Mouse (Mus musculus) midbrain, postnatal 0 days (tissue): ENCODE measurements at regions not wholly inside any gene's neighbourhood (a gene's known extent, or its start where the extent isn't known, plus 50 kb on each side); places are given as distances from the start of the nearest gene placed in this dataset.

Experiments
- ATAC-seq: fragments of 200-750 bp; cut with Nextera tagmentation; 2 replicates; pipeline ENCODE4 v1.8.0; 2017; ENCODE audit warnings: moderate number of reproducible peaks, mild to moderate bottlenecking, moderate TSS enrichment, moderate library complexity; ENCODE audit not compliant: low FRiP score
- DNase-seq: peaks from one replicate; pipeline ENCODE4 v3.0.0-alpha.2; 2015; ENCODE audit warnings: low spot score
- H3K27ac ChIP-seq: fragments of 300-500 bp; sonication (generic); 2 replicates; pipeline ENCODE4 v1.5.1; 2014; ENCODE audit warnings: low read depth, mild to moderate bottlenecking, low read length, mixed read lengths
- H3K27me3 ChIP-seq: fragments of 300-500 bp; sonication (generic); 2 replicates; pipeline ENCODE4 v1.6.1; 2014; ENCODE audit warnings: low read length, control low read depth, mixed read lengths; ENCODE audit not compliant: insufficient read depth
- H3K36me3 ChIP-seq: fragments of 300-500 bp; sonication (generic); 2 replicates; pipeline ENCODE4 v1.6.1; 2014; ENCODE audit warnings: low read length, control low read depth, mixed read lengths; ENCODE audit not compliant: insufficient read depth
- H3K4me1 ChIP-seq: fragments of 300-500 bp; sonication (generic); 2 replicates; pipeline ENCODE4 v1.6.1; 2014; ENCODE audit warnings: mild to moderate bottlenecking, control low read depth, antibody characterized with exemption, low read length, mixed read lengths; ENCODE audit not compliant: insufficient read depth
- H3K4me2 ChIP-seq: fragments of 300-500 bp; sonication (generic); 2 replicates; pipeline ENCODE4 v1.6.1; 2014; ENCODE audit warnings: low read depth, mild to moderate bottlenecking, low read length, mixed read lengths; ENCODE audit not compliant: poor library complexity, severe bottlenecking
- H3K4me3 ChIP-seq: fragments of 300-500 bp; sonication (generic); 2 replicates; pipeline ENCODE4 v1.5.1; 2014; ENCODE audit warnings: low read depth, mild to moderate bottlenecking, low read length, moderate library complexity
- H3K9ac ChIP-seq: fragments of 300-500 bp; sonication (generic); replicated peaks from 2 replicates; pipeline ENCODE4 v1.6.1; 2014; ENCODE audit warnings: mild to moderate bottlenecking, low read length, moderate library complexity, mixed read lengths; ENCODE audit not compliant: poor library complexity, severe bottlenecking
- H3K9me3 ChIP-seq: fragments of 300-500 bp; sonication (generic); 2 replicates; pipeline ENCODE4 v1.6.1; 2016; ENCODE audit warnings: low read length, control low read depth
- CTCF ChIP-seq: IDR thresholded peaks from 2 replicates; pipeline ENCODE4 v1.5.1; 2016; ENCODE audit warnings: antibody characterized with exemption, mild to moderate bottlenecking
- WGBS: fragments of 180-500 bp; shearing (Covaris S2); extraction: QIAGEN DNeasy Blood & Tissue Kit; methylation state at CpG from one replicate; pipeline ENCODE4 v1.1.7; 2014; 5-methylcytosine and 5-hydroxymethylcytosine counted together

DNA sequence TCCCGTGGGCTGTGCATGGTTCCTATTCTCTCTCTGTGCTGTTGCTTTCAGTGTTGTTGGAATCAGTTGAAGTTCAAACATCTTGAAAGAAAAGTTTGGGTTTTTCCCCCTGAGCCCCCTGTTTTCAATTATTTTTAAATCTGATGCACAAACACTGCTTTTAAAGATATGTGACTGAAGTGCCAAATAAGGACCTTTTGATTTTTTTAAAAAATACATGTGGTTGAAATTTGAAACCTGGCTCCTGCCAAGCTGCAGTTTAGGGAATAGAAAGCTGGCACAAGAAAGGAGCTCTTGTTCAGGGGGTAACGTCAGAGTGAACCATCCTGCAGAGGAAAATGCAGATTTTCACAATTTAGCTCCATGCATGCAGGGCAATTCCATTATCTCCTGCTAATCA is 509.4 kb upstream of the Intu start:
- WGBS: 43% methylated on average over 2 of the region's 2 CpGs
- H3K4me2 ChIP-seq: no peak overlapping the region
- H3K4me1 ChIP-seq: no peaks in the 10 kb centered on the region
- H3K36me3 ChIP-seq: no peaks in the 10 kb centered on the region
- no peaks in the 10 kb centered on the region for H3K9me3 ChIP-seq
- no peaks in the 10 kb centered on the region for H3K27me3 ChIP-seq
- H3K9ac ChIP-seq: no peak overlapping the region
- TF ChIP-seq CTCF: no peak
- ATAC-seq (no peak), DNase-seq (no peak)
- no peak overlapping the region for H3K27ac ChIP-seq
- no peak overlapping the region for H3K4me3 ChIP-seq

DNA sequence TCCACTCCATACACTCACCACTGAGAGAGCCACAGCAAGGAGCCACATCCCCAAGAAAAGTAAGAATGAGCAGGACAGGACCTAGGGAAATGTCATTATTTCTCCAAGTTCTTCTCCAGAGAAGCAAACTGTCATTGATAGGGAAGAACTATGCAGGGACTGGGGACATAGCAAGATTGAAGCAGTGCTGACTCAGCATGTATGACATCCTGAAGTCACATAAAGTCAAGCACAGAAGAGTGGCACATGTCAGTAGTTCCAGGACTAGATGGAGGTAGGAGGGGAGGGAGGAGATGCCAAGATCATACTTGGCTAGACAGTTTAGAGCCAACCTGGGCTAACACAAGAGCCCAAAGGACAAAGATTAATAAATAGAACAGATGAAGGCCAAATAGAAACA is 503.4 kb upstream of the Intu start:
- H3K27me3 ChIP-seq: no peaks in the 10 kb centered on the region
- H3K36me3 ChIP-seq: no peaks in the 10 kb centered on the region
- DNase-seq (no peak), ATAC-seq (no peak)
- H3K9me3 ChIP-seq: no peaks in the 10 kb centered on the region
- no peak overlapping the region for H3K4me2 ChIP-seq
- H3K27ac ChIP-seq: no peak overlapping the region
- no peak overlapping the region for H3K4me3 ChIP-seq
- H3K9ac ChIP-seq: no peak overlapping the region
- TF ChIP-seq CTCF: no peak
- H3K4me1 ChIP-seq: no peaks in the 10 kb centered on the region

DNA sequence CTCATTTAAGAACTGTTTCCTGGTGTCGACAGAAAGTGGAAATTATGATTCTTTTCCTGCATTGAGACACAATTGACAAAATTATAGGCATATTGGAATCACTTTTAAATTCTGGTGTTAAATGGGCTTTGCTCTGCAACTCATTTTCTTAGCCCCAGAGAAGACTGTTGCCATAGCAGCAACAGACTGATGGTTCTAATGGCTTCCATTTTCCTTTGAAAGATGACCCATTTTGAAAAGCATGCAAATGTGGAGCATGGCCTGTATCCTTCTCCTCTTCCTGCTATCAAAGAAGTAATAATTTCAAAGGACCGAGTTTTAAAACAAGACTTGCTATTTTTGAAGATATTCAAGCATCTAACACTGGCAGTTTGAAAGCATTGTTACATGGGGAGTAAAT is 494.9 kb upstream of the Intu start:
- 58% methylated on average over 2 of the region's 2 CpGs for WGBS
- Histone ChIP-seq H3K4me3 (no peak overlapping the region), H3K9ac (no peak overlapping the region), H3K27ac (no peak overlapping the region), H3K4me1 (no peaks in the 10 kb centered on the region), H3K36me3 (no peaks in the 10 kb centered on the region), H3K9me3 (no peaks in the 10 kb centered on the region), H3K27me3 (no peaks in the 10 kb centered on the region), H3K4me2 (no peak overlapping the region)
- no peak for ATAC-seq
- no peak for TF ChIP-seq CTCF
- DNase-seq: peak; percentile 17

DNA sequence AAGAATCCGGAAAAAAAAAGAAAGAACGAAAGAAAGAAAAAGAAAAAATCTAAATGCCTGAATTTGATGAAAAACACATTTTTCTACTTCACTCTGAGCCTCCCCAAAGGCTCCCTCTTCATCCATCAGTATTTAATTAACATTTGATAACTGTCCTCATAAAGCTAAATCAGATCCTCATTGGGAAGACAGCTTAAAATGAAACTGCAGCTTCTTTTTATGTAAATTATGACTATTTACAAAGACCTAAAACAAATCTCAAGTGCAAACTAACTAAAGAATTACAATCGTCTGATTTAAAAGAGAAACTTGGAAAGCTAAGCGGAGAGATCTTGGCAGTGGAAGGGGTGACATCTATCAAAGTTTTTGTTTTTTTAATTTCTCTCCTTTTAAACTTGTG is 481.4 kb upstream of the Intu start:
- Histone ChIP-seq H3K27ac (no peak overlapping the region), H3K9ac (no peak overlapping the region), H3K4me2 (no peak overlapping the region), H3K36me3 (no peaks in the 10 kb centered on the region), H3K4me3 (no peak overlapping the region), H3K4me1 (no peaks in the 10 kb centered on the region), H3K27me3 (no peaks in the 10 kb centered on the region), H3K9me3 (no peaks in the 10 kb centered on the region)
- no peak for DNase-seq
- no peak for TF ChIP-seq CTCF
- WGBS: 69% methylated on average over 4 of the region's 4 CpGs
- no peak for ATAC-seq

DNA sequence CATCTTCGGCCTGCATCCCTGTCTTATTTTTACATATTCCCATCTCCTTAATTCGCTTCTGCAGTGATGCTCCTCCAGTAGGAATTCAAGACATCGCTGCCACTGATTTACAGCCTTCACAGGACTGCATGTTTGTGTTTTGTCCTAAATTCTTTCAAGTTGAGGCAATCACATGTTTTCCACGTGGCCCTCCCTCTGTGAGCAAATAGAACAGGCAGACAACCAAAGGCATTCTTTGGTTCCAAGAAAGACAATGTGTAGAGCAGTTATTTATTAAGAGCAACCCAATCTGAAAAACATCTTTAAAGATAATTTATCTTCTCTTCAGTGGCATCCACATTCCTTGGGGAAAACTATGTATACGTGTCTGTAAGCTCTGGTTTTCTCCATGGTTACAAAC is 472.8 kb upstream of the Intu start:
- H3K27ac ChIP-seq: no peak overlapping the region
- H3K4me1 ChIP-seq: peaks cover 4% of the 10 kb centered on the region; the same call in 1 of the 2 replicates
- no peaks in the 10 kb centered on the region for H3K36me3 ChIP-seq
- H3K27me3 ChIP-seq: no peaks in the 10 kb centered on the region
- H3K4me3 ChIP-seq: no peak overlapping the region
- ATAC-seq: no peak
- no peak overlapping the region for H3K4me2 ChIP-seq
- 78% methylated on average over 5 of the region's 5 CpGs for WGBS
- no peak overlapping the region for H3K9ac ChIP-seq
- no peak for DNase-seq
- TF ChIP-seq CTCF: no peak
- no peaks in the 10 kb centered on the region for H3K9me3 ChIP-seq

DNA sequence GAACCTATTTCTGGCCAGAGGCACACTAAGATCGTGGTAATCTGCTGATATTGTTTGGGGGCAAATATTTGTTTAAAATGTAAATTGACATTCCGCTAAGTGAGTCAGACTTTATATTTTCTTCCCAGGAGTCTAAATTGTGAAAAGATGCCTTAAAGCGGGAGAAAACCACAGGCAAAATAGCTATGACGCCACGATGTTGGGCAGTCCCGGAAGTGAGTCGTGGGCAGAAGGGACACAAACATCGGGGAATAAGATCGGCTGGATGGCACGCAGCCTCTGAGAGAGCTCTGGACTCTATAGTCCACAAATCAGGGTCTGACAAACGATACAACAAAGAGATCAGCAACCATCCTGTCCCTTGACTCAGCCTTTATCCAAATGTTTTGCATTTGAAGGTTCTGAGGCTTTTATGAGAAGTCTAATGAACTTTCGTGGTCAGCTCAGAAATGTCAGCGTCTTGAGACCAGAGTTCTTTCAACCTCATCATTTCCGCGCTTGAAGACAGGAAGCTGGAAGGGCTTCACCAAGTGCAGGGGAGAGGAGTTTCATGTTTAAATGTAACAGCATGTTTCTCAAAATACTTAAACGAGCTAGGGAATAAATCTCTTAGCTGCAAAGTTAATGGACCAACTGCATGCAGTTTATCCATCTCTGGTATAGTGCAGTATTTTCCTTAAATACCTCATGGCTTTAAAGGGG is 472.2 kb upstream of the Intu start:
- Histone ChIP-seq H3K4me3 (no peak overlapping the region), H3K9me3 (no peaks in the 10 kb centered on the region), H3K27ac (no peak overlapping the region), H3K4me1 (peaks cover 4% of the 10 kb centered on the region; the same call in 1 of the 2 replicates), H3K36me3 (no peaks in the 10 kb centered on the region), H3K4me2 (no peak overlapping the region), H3K9ac (no peak overlapping the region), H3K27me3 (no peaks in the 10 kb centered on the region)
- TF ChIP-seq CTCF: no peak
- 73% methylated on average over 16 of the region's 16 CpGs for WGBS
- ATAC-seq: no peak
- DNase-seq: no peak
